ENCODE assay signal across 22 mouse cellular contexts in the genomic region with DNA sequence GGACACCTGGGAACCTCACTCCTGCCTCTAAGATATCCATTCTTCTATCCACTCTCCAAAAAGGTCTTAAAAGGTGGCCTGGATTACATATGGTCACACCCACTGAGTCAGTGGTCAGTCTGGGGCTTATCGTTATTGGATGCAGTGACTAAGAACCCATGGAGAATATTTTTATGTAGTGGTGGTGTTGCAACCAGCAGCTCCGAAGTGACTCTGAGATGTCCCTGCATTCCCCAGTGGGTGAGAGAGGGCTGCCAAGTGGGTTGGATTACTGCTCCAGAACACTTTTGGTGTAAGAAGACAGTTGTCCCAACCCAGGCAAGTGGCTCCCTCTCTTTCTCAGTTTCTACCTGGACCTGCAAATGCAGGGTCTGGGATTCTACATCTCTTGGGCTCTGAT. TPM values are rescaled to one million over a fixed set of nuclear protein-coding genes. Genes with fewer than 3 reads are reported as not detected.
DNase-seq lines count a peak whose midpoint lies in the region; ATAC-seq and TF ChIP-seq lines count a peak whose summit lies in the region.
"Had no signal": no experiment of that assay in that cellular context is flagged by ENCODE, and none has a peak within 500 bp of the region (broad histone marks: within the 10 kb centered on the region; RNA-seq: fewer than 3 reads in every experiment).

No protein-coding gene starts in this region.

- intact Hi-C loops in heart, adult 2 months (cut with DNase I) = no loop called here

- H3K9me3 ChIP-seq in kidney, embryonic 15.5 days (replicated peaks) = no peaks in the 10 kb centered on the region
- H3K9me3 ChIP-seq in lung, embryonic 15.5 days = no peaks in the 10 kb centered on the region
- H3K9me3 ChIP-seq in midbrain, embryonic 11.5 days (ENCODE audit: control insufficient read depth, low read length) = no peaks in the 10 kb centered on the region
- H3K9me3 ChIP-seq: embryonic facial prominence, embryonic 12.5 days; forebrain, embryonic 15.5 days; heart, embryonic 15.5 days had no signal

- H3K27ac ChIP-seq in heart, adult 2 months = no peak overlapping the region
- peak overlapping the region; percentile 89 for H3K27ac ChIP-seq in kidney, embryonic 15.5 days
- H3K27ac ChIP-seq in lung, embryonic 15.5 days = peak overlapping the region; percentile 81
- no peak overlapping the region for H3K27ac ChIP-seq in midbrain, embryonic 11.5 days (ENCODE audit: low read depth, low read length)
- H3K27ac ChIP-seq: embryonic facial prominence, embryonic 12.5 days; forebrain, embryonic 15.5 days; heart, embryonic 15.5 days had no signal

- no peak overlapping the region for H3K4me3 ChIP-seq in heart, adult 2 months
- no peak overlapping the region for H3K4me3 ChIP-seq in kidney, embryonic 15.5 days (replicated peaks)
- H3K4me3 ChIP-seq in lung, embryonic 15.5 days = no peak overlapping the region
- no peak overlapping the region for H3K4me3 ChIP-seq in midbrain, embryonic 11.5 days (ENCODE audit: low read depth, low read length)
- H3K4me3 ChIP-seq: embryonic facial prominence, embryonic 12.5 days; forebrain, embryonic 15.5 days; heart, embryonic 15.5 days had no signal

- DNase-seq in heart, adult 11 months = peak; percentile 76
- no peak for DNase-seq in heart, adult 2 months
- no peak for DNase-seq in kidney, adult 11 months
- DNase-seq in lung, postnatal 14 days = no peak
- DNase-seq in lung, postnatal 36 days = peak; percentile 29
- DNase-seq in midbrain, embryonic 11.5 days (ENCODE audit: low spot score, missing footprints) = no peak
- DNase-seq: adrenal gland, postnatal 10 days; B cell, adult 2 months; cerebellum, adult 11-12 months; cerebellum, adult 9-10 months; cerebellum, postnatal 25 days; gastrocnemius, postnatal 36 days; heart, adult 18-20 months; heart, postnatal 14 days had no signal

- no peak for TF ChIP-seq CTCF in heart, adult 2 months (IDR thresholded peaks at IDR 0.05)

- no peak for ATAC-seq in kidney, embryonic 15.5 days (replicated peaks; ENCODE audit: low FRiP score)
- ATAC-seq in lung, embryonic 15.5 days (ENCODE audit: borderline replicate concordance, extremely low read depth, low FRiP score, low TSS enrichment) = no peak
- ATAC-seq in midbrain, embryonic 11.5 days (ENCODE audit: low FRiP score) = no peak
- ATAC-seq: forebrain, embryonic 15.5 days had no signal

- peak overlapping the region; percentile 82; the same call in 1 of the 2 replicates for H3K4me2 ChIP-seq in kidney, embryonic 15.5 days
- no peak overlapping the region for H3K4me2 ChIP-seq in lung, embryonic 15.5 days
- H3K4me2 ChIP-seq in midbrain, embryonic 11.5 days = no peak overlapping the region
- H3K4me2 ChIP-seq: embryonic facial prominence, embryonic 12.5 days; forebrain, embryonic 15.5 days; heart, embryonic 11.5 days; heart, embryonic 15.5 days had no signal

- H3K79me2 ChIP-seq in heart, adult 2 months (replicated peaks; ENCODE audit: control insufficient read depth, insufficient read depth, low read length) = no peaks in the 10 kb centered on the region

- no peak for TF ChIP-seq POLR2A in heart, adult 2 months (IDR thresholded peaks at IDR 0.05; ENCODE audit: insufficient read depth, low read depth, low read length)

- no peak overlapping the region for H3K9ac ChIP-seq in heart, adult 2 months (ENCODE audit: low read depth, low read length)
- H3K9ac ChIP-seq in kidney, embryonic 15.5 days = no peak overlapping the region
- no peak overlapping the region for H3K9ac ChIP-seq in lung, embryonic 15.5 days
- no peak overlapping the region for H3K9ac ChIP-seq in midbrain, embryonic 11.5 days (ENCODE audit: low read length)
- H3K9ac ChIP-seq: embryonic facial prominence, embryonic 12.5 days; forebrain, embryonic 15.5 days; heart, embryonic 15.5 days had no signal

- WGBS in heart, adult 2 months = 84% methylated on average over 2 of the region's 2 CpGs
- 76% methylated on average over 2 of the region's 2 CpGs for WGBS in kidney, embryonic 15.5 days
- 62% methylated on average over 2 of the region's 2 CpGs for WGBS in lung, embryonic 15.5 days
- WGBS in midbrain, embryonic 11.5 days = 89% methylated on average over 2 of the region's 2 CpGs

- TF ChIP-seq EP300 in heart, adult 2 months (IDR thresholded peaks at IDR 0.05; ENCODE audit: insufficient read depth, low read depth, low read length) = no peak

- H3K4me1 ChIP-seq in heart, adult 2 months (ENCODE audit: control insufficient read depth, insufficient read depth, low read length) = peaks cover 1% of the 10 kb centered on the region; the same call in 1 of the 2 replicates
- H3K4me1 ChIP-seq in kidney, embryonic 15.5 days = peaks cover 30% of the 10 kb centered on the region
- H3K4me1 ChIP-seq in lung, embryonic 15.5 days = peaks cover 22% of the 10 kb centered on the region; the same call in 1 of the 2 replicates
- peaks cover 6% of the 10 kb centered on the region; the same call in 1 of the 2 replicates for H3K4me1 ChIP-seq in midbrain, embryonic 11.5 days (ENCODE audit: control insufficient read depth, insufficient read depth, low read length)

- H3K36me3 ChIP-seq in heart, adult 2 months (ENCODE audit: control insufficient read depth, insufficient read depth, low read length) = no peaks in the 10 kb centered on the region
- no peaks in the 10 kb centered on the region for H3K36me3 ChIP-seq in kidney, embryonic 15.5 days
- no peaks in the 10 kb centered on the region for H3K36me3 ChIP-seq in lung, embryonic 15.5 days
- H3K36me3 ChIP-seq in midbrain, embryonic 11.5 days (ENCODE audit: control insufficient read depth, insufficient read depth, low read length) = no peaks in the 10 kb centered on the region
- H3K36me3 ChIP-seq: embryonic facial prominence, embryonic 12.5 days; forebrain, embryonic 15.5 days; heart, embryonic 15.5 days had no signal

- H3K27me3 ChIP-seq in heart, adult 2 months (ENCODE audit: control insufficient read depth, insufficient read depth, low read length) = peaks cover 1% of the 10 kb centered on the region; the same call in 1 of the 2 replicates
- peaks cover 57% of the 10 kb centered on the region for H3K27me3 ChIP-seq in kidney, embryonic 15.5 days
- H3K27me3 ChIP-seq in lung, embryonic 15.5 days = peaks cover 35% of the 10 kb centered on the region
- peaks cover 29% of the 10 kb centered on the region for H3K27me3 ChIP-seq in midbrain, embryonic 11.5 days (ENCODE audit: control insufficient read depth, insufficient read depth, low read length)

RNA-seq across cellular contexts. Expression of a gene that starts 3.7 kb away (rescaled TPM):
- total RNA-seq in heart, adult 2 months (2021) = 10 to 100 TPM in 1 of 2 experiments, 1 to 10 TPM in 1; 9.4 to 11.0 TPM
- 3.5 and 6.2 TPM in 2 replicates for polyA plus RNA-seq in heart, adult 2 months (2012; rRNA removed)
- 38.4 and 47.3 TPM in 2 replicates for polyA plus RNA-seq in kidney, embryonic 15.5 days (2015; fragmentation: Nextera tagmentation; extraction: Ambion mirVana)
- polyA plus RNA-seq in lung, embryonic 15.5 days (2015; fragmentation: Nextera tagmentation; extraction: Ambion mirVana) = 11.2 and 14.3 TPM in 2 replicates
- polyA plus RNA-seq in midbrain, embryonic 11.5 days (2014; fragmentation: Nextera tagmentation; extraction: Ambion mirVana) = 0.77 and 1.9 TPM in 2 replicates
- total RNA-seq: hematopoietic stem cell, adult 5-6 weeks; MEL had no signal

Comparison
In these comparisons a context has a peak if more than half of its experiments do, and no peak if none do; other contexts are left out.
1. DNase-seq: peak in heart, adult 11 months (single experiment) and lung, postnatal 36 days (single experiment); none in heart, adult 2 months (0 of 2), kidney, adult 11 months (single experiment), lung, postnatal 14 days (single experiment) and midbrain, embryonic 11.5 days (single experiment).
2. H3K27ac ChIP-seq: peak in kidney, embryonic 15.5 days (single experiment) and lung, embryonic 15.5 days (single experiment); none in heart, adult 2 months (single experiment) and midbrain, embryonic 11.5 days (single experiment).